Mouse (Mus musculus): ENCODE results near the gene Mob1a. TPM values are rescaled to one million over a fixed set of nuclear protein-coding genes. Genes with fewer than 3 reads are reported as not detected.
A peak's percentile ranks its signal among the peaks of the same experiment; 100 is the strongest.

Mob1a gene
- polyA plus RNA-seq, 1 experiment: 16.0 TPM

DNA sequence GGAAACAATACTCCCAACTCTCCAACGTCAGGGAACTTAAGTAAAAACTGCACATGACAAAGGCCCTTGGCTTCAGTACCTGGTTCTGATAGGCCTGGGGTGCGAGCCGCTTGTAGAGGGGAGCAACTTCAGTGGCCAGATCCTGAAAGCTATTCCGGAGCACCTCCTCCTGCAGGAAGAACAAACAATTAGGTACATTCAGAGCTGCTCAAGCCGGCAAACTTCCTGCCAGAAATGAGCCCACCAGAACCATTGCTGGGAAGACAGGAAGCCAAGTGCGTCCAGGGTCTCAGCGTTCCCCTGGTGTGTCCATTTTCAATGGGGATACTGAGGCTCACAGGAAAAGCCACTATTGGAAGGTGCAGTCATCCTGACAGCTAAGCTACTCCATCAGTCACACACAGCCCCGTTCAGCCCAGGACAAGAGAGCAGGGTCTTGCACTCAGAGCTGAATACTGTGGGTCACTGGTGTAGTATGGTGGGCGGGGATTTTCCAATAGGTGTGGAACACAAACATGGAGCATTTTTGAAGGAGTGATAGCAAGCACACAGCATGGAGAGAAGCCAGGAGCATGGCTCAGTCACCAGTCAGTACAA lies 48.0 kb downstream of the Mob1a start:
- no peak overlapping the region for H3K4me3 ChIP-seq (replicated peaks; ENCODE audit: insufficient read depth, low read depth, low read length)
- H3K27ac ChIP-seq (ENCODE audit: insufficient read depth, low read length): no peak overlapping the region
- H3K27me3 ChIP-seq (ENCODE audit: control insufficient read depth, insufficient read depth, low read length): no peaks in the 10 kb centered on the region
- TF ChIP-seq CTCF (IDR thresholded peaks at IDR 0.05; ENCODE audit: borderline replicate concordance, insufficient read depth, low read depth, low read length) (no peak), POLR2A (IDR thresholded peaks at IDR 0.05; ENCODE audit: borderline replicate concordance, insufficient read depth, low read length) (no peak)
- no peak for DNase-seq
- H3K4me1 ChIP-seq (ENCODE audit: control insufficient read depth, insufficient read depth, low read length): peaks cover 30% of the 10 kb centered on the region
- WGBS: 86% methylated on average over 9 of the region's 9 CpGs

DNA sequence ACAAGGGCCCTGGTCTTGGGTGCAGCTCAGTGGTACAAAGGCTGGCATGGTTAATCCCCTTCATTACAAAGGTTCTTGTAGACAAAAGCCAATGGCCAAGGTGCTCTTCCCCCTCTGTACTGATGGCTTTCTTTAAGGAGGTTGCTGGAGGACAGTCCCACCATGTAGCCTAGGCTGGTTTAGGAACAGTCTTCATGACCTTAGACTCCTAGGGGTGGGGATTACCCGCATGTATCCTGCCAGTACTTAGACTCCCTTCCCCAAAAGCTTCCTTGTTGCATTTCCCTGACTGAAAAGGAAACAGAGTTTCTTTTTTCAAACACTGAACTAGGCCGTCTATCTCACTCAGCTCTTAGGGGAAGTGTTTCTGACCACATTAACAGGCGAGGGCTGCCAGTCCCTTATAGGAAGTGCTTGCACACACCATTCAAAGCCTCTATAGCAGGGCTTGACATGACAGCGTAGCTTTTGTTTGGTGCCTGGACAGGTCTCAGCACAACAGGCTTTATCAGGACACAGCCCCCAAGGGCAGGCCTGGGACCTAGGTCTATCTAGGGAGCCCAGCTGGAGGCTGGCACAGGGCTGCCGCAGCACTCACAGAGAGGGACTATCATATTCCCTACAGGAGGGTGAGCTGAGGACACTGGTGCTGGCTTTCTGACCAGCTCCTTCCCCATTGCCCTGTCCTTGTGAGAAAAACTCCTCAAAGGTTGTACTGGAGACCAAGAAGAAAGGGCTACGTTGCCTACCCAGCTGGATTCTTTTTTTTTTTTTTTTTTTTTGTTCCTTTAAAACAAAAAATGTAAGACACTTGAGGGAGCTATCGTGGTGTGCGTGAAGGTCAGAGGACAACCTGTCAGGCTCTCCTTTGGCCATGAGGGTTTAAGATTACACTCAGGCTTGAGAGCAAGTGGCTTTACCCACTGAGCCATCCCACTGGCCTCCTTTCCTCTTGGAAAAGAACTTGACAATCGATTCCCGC lies 56.0 kb downstream of the Mob1a start:
- H3K27ac ChIP-seq (ENCODE audit: insufficient read depth, low read length): no peak overlapping the region

GRCm38 (mm10) chr6:83385569-83386090 lies 59.8 kb downstream of the Mob1a start:
- 86% methylated on average over 9 of the region's 9 CpGs for WGBS
- Histone ChIP-seq H3K27ac (ENCODE audit: insufficient read depth, low read length) (no peak overlapping the region), H3K27me3 (ENCODE audit: control insufficient read depth, insufficient read depth, low read length) (no peaks in the 10 kb centered on the region), H3K4me3 (replicated peaks; ENCODE audit: insufficient read depth, low read depth, low read length) (no peak overlapping the region), H3K4me1 (ENCODE audit: control insufficient read depth, insufficient read depth, low read length) (peaks cover 16% of the 10 kb centered on the region)
- TF ChIP-seq POLR2A (IDR thresholded peaks at IDR 0.05; ENCODE audit: borderline replicate concordance, insufficient read depth, low read length): no peak
- TF ChIP-seq CTCF (IDR thresholded peaks at IDR 0.05; ENCODE audit: borderline replicate concordance, insufficient read depth, low read depth, low read length): no peak
- DNase-seq: no peak

More for the DNA sequence above, 56.0 kb downstream of the Mob1a start:
- TF ChIP-seq POLR2A (IDR thresholded peaks at IDR 0.05; ENCODE audit: borderline replicate concordance, insufficient read depth, low read length) (no peak), CTCF (IDR thresholded peaks at IDR 0.05; ENCODE audit: borderline replicate concordance, insufficient read depth, low read depth, low read length) (no peak)
- H3K27me3 ChIP-seq (ENCODE audit: control insufficient read depth, insufficient read depth, low read length): no peaks in the 10 kb centered on the region
- H3K4me3 ChIP-seq (replicated peaks; ENCODE audit: insufficient read depth, low read depth, low read length): no peak overlapping the region
- WGBS: 71% methylated on average over 10 of the region's 10 CpGs
- no peak for DNase-seq
- H3K4me1 ChIP-seq (ENCODE audit: control insufficient read depth, insufficient read depth, low read length): peaks cover 7% of the 10 kb centered on the region

DNA sequence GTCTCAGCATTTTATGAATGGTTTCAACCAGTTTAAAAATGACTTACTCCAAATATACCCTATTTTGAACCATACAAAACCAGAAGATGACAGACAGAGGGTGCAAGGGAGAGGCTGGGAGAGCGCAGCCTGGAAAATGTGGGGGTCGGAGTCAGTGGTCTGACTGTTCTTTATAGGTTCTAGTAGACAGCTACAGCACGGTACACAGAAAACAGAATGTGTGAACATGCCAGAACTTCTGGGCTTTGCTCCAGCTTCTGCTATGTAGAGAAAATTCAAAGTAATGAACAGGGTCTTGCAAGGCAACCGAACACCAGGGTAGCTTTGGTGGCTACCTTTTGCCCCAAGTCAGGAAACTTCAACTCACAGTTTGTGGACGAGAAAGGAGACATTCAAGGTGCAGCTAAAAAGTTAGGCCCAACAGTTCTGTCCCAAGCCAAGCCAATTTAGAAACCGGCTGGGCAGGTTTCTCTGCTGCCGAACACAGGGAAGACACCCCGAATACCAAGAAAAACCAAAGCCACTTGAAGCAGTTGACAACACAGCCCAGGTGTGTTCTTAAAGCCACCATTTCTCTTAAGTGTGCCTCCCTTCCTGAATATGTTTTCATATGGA lies 66.5 kb downstream of the Mob1a start:
- Histone ChIP-seq H3K4me3 (replicated peaks; ENCODE audit: insufficient read depth, low read depth, low read length) (no peak overlapping the region), H3K27ac (ENCODE audit: insufficient read depth, low read length) (no peak overlapping the region), H3K27me3 (ENCODE audit: control insufficient read depth, insufficient read depth, low read length) (no peaks in the 10 kb centered on the region), H3K4me1 (ENCODE audit: control insufficient read depth, insufficient read depth, low read length) (peaks cover 19% of the 10 kb centered on the region)
- TF ChIP-seq CTCF (IDR thresholded peaks at IDR 0.05; ENCODE audit: borderline replicate concordance, insufficient read depth, low read depth, low read length) (no peak), POLR2A (IDR thresholded peaks at IDR 0.05; ENCODE audit: borderline replicate concordance, insufficient read depth, low read length) (no peak)
- peak; percentile 52 to 60 for DNase-seq
- WGBS: 37% methylated on average over 8 of the region's 8 CpGs

Other genes with a start within 250 kb of the Mob1a start
- 57.5 and 61.6 TPM in 2 replicates for gene Pcgf1, start 248.1 kb upstream of the Mob1a start, polyA plus RNA-seq (2012; rRNA removed)
- gene Lbx2, start 239.6 kb upstream of the Mob1a start, polyA plus RNA-seq (2012; rRNA removed): 0.28 TPM in 1 of 2 replicates, not detected in the other
- 9.1 and 12.4 TPM in 2 replicates for gene Ccdc142, start 224.4 kb upstream of the Mob1a start, polyA plus RNA-seq (2012; rRNA removed)
- 9.9 TPM in 2 replicates for gene Gm42688, start 224.4 kb upstream of the Mob1a start, polyA plus RNA-seq (2012; rRNA removed)
- 109 and 114 TPM in 2 replicates for gene Mrpl53, start 217.0 kb upstream of the Mob1a start, polyA plus RNA-seq (2012; rRNA removed)
- 31.7 and 33.5 TPM in 2 replicates for gene Mogs, start 210.5 kb upstream of the Mob1a start, polyA plus RNA-seq (2012; rRNA removed)
- gene Wbp1, start 204.5 kb upstream of the Mob1a start, polyA plus RNA-seq (2012; rRNA removed): 88.2 and 93.1 TPM in 2 replicates
- gene Ino80b, start 200.6 kb upstream of the Mob1a start, polyA plus RNA-seq (2012; rRNA removed): 25.1 and 25.3 TPM in 2 replicates
- 88.8 and 97.2 TPM in 2 replicates for gene Rtkn, start 190.6 kb upstream of the Mob1a start, polyA plus RNA-seq (2012; rRNA removed)
- gene Wdr54, start 169.6 kb upstream of the Mob1a start, polyA plus RNA-seq (2012; rRNA removed): 22.7 and 29.1 TPM in 2 replicates
- 6.6 and 8.1 TPM in 2 replicates for gene 1700003E16Rik, start 169.6 kb upstream of the Mob1a start, polyA plus RNA-seq (2012; rRNA removed)
- 394 and 406 TPM in 2 replicates for gene Dctn1, start 160.1 kb upstream of the Mob1a start, polyA plus RNA-seq (2012; rRNA removed)
- 2.8 and 5.8 TPM in 2 replicates for gene Slc4a5, start 106.2 kb upstream of the Mob1a start, polyA plus RNA-seq (2012; rRNA removed)
- 13.6 and 15.4 TPM in 2 replicates for gene Mthfd2, start 108 bp upstream of the Mob1a start, polyA plus RNA-seq (2012; rRNA removed)
- 87.1 and 90.2 TPM in 2 replicates for gene Bola3, start 23.1 kb downstream of the Mob1a start, polyA plus RNA-seq (2012; rRNA removed)
- gene Tet3, start 133.1 kb downstream of the Mob1a start, polyA plus RNA-seq (2012; rRNA removed): 22.5 and 24.7 TPM in 2 replicates
- 97.3 and 108 TPM in 2 replicates for gene Dguok, start 181.0 kb downstream of the Mob1a start, polyA plus RNA-seq (2012; rRNA removed)
- 0.76 and 0.97 TPM in 2 replicates for gene Actg2, start 210.2 kb downstream of the Mob1a start, polyA plus RNA-seq (2012; rRNA removed)
- 39.0 and 41.8 TPM in 2 replicates for gene Stambp, start 246.7 kb downstream of the Mob1a start, polyA plus RNA-seq (2012; rRNA removed)